20 mouse cellular contexts compared by ENCODE assay signal in genomic region chr3:116650698-116651097, GRCm38 (mm10). TPM values are rescaled to one million over a fixed set of nuclear protein-coding genes. Genes with fewer than 3 reads are reported as not detected.
"Had no signal": no experiment of that assay in that cellular context is flagged by ENCODE, and none has a peak within 500 bp of the region (broad histone marks: within the 10 kb centered on the region; RNA-seq: fewer than 3 reads in every experiment).

No protein-coding gene starts in this region.

- DNase-seq: gastrocnemius, adult 2 months; gastrocnemius, postnatal 14 days; gastrocnemius, postnatal 36 days; heart, adult 18-20 months; heart, postnatal 14 days; heart, postnatal 36 days; kidney, adult 11 months; kidney, adult 2 months; kidney, adult 9 months; kidney, postnatal 14 days; kidney, postnatal 36 days; layer of hippocampus, adult 9-11 months; layer of hippocampus, postnatal 36 days; left cerebral cortex, postnatal 4 days had no signal

- ATAC-seq: hindbrain, postnatal 0 days had no signal

RNA-seq across cellular contexts. Expression of gene Gm43191, which starts 30.4 kb away (rescaled TPM):
- total RNA-seq: gastrocnemius, adult 2 months; gastrocnemius, postnatal 14 days; gastrocnemius, postnatal 36 days; heart, adult 18-20 months; heart, postnatal 36 days; hematopoietic stem cell, adult 5-6 weeks; hindbrain, postnatal 0 days; layer of hippocampus, adult 18-20 months; layer of hippocampus, adult 8-10 months; left cerebral cortex, postnatal 25 days; liver, adult 2 months had no signal
